Mouse (Mus musculus) limb, embryonic 14.5 days (tissue): Measurements from ENCODE around the gene Snap25. TPM values are rescaled to one million over a fixed set of nuclear protein-coding genes. Genes with fewer than 3 reads are reported as not detected.

Source experiments
- ATAC-seq: fragments of 200-750 bp; cut with Nextera tagmentation; 2 replicates; pipeline ENCODE4 v1.8.0; 2017; ENCODE audit warnings: low read depth, moderate number of reproducible peaks, moderate TSS enrichment; ENCODE audit not compliant: low FRiP score
- DNase-seq: peaks from one replicate; pipeline ENCODE4 v3.0.0-alpha.2; 2015; ENCODE audit warnings: low spot score
- H3K27ac ChIP-seq: fragments of 300-500 bp; sonication (generic); replicated peaks from 2 replicates; pipeline ENCODE4 v1.5.1; 2014; ENCODE audit warnings: low read depth, mild to moderate bottlenecking, low read length, moderate library complexity, mixed read lengths
- H3K27me3 ChIP-seq: fragments of 300-500 bp; sonication (generic); 2 replicates; pipeline ENCODE4 v1.6.1; 2014; ENCODE audit warnings: low read length, mixed read lengths; ENCODE audit not compliant: control insufficient read depth, insufficient read depth
- H3K36me3 ChIP-seq: fragments of 300-500 bp; sonication (generic); 2 replicates; pipeline ENCODE4 v1.6.1; 2014; ENCODE audit warnings: mild to moderate bottlenecking, low read length, moderate library complexity, mixed read lengths; ENCODE audit not compliant: control insufficient read depth, insufficient read depth
- H3K4me1 ChIP-seq: fragments of 300-500 bp; sonication (generic); 2 replicates; pipeline ENCODE4 v1.6.1; 2014; ENCODE audit warnings: antibody characterized with exemption, low read length, mixed read lengths; ENCODE audit not compliant: control insufficient read depth, insufficient read depth
- H3K4me2 ChIP-seq: fragments of 300-500 bp; sonication (generic); replicated peaks from 2 replicates; pipeline ENCODE4 v1.6.1; 2014; ENCODE audit warnings: low read depth, mild to moderate bottlenecking, low read length, moderate library complexity; ENCODE audit not compliant: severe bottlenecking
- H3K4me3 ChIP-seq: fragments of 300-500 bp; sonication (generic); replicated peaks from 2 replicates; pipeline ENCODE4 v1.5.1; 2014; ENCODE audit warnings: low read length
- H3K9ac ChIP-seq: fragments of 300-500 bp; sonication (generic); 2 replicates; pipeline ENCODE4 v1.6.1; 2014; ENCODE audit warnings: mild to moderate bottlenecking, low read depth, low read length, moderate library complexity; ENCODE audit not compliant: severe bottlenecking
- H3K9me3 ChIP-seq: fragments of 300-500 bp; sonication (generic); 2 replicates; pipeline ENCODE4 v1.6.1; 2016; ENCODE audit warnings: low read length; ENCODE audit not compliant: control insufficient read depth
- POLR2A ChIP-seq: fragments of 200-500 bp; IDR thresholded peaks from 2 replicates; pipeline ENCODE4 v1.8.0; 2012; ENCODE audit warnings: inconsistent platforms, mild to moderate bottlenecking, moderate library complexity, borderline replicate concordance; ENCODE audit not compliant: insufficient read depth, insufficient read length; ENCODE audit errors: extremely low read depth
- WGBS: fragments of 180-500 bp; shearing (Covaris S2); extraction: QIAGEN DNeasy Blood & Tissue Kit; methylation state at CpG from one replicate; pipeline ENCODE4 v1.1.7; 2014; 5-methylcytosine and 5-hydroxymethylcytosine counted together
- polyA plus RNA-seq, 2 experiments: library from polyadenylated mRNA; depleted of rRNA in 1 of 2; stranded (reverse) in 1 of 2; unstranded in 1 of 2; fragments of >200 nt; fragmentation: Nextera tagmentation in 1 of 2; extraction: Ambion mirVana in 1 of 2; gene quantifications; 2 replicates each; pipeline versions ENCODE4 v1.2.1 to v1.2.3; 2012 to 2014

Snap25 gene
- polyA plus RNA-seq, 2 experiments, result 0.22 to 1.9 TPM

GRCm38 (mm10) chr2:136807992-136808726, 94.9 kb downstream of the Snap25 start:
- H3K9me3 ChIP-seq, result no peaks in the 10 kb centered on the region
- no peak for TF ChIP-seq POLR2A
- H3K36me3 ChIP-seq, result no peaks in the 10 kb centered on the region
- 0 out of 2 replicates have a peak, but pooled peaks have one; percentile 50 for ATAC-seq
- peak; percentile 77 for DNase-seq
- 0 out of 2 replicates have a peak overlapping the region, but pooled peaks have one; percentile 33 for H3K27ac ChIP-seq
- WGBS, result 41% methylated on average over 8 of the region's 8 CpGs
- no peak overlapping the region for H3K9ac ChIP-seq
- H3K4me1 ChIP-seq, result peaks cover 7% of the 10 kb centered on the region; the same call in 1 of the 2 replicates
- no peaks in the 10 kb centered on the region for H3K27me3 ChIP-seq
- peak overlapping the region; percentile 10; the same call in 1 of the 2 replicates for H3K4me2 ChIP-seq
- no peak overlapping the region for H3K4me3 ChIP-seq

GRCm38 (mm10) chr2:136811331-136811730, 98.1 kb downstream of the Snap25 start:
- Histone ChIP-seq H3K9me3 (no peaks in the 10 kb centered on the region), H3K4me2 (no peak overlapping the region), H3K36me3 (no peaks in the 10 kb centered on the region), H3K27ac (no peak overlapping the region), H3K9ac (no peak overlapping the region), H3K27me3 (no peaks in the 10 kb centered on the region), H3K4me1 (peaks cover 7% of the 10 kb centered on the region; the same call in 1 of the 2 replicates), H3K4me3 (no peak overlapping the region)
- no peak for DNase-seq
- no peak for ATAC-seq
- TF ChIP-seq POLR2A, result no peak
- WGBS, result 91% methylated on average over 1 of the region's 1 CpGs

- no peaks in the 10 kb centered on the region for H3K27me3 ChIP-seq
- no peak for TF ChIP-seq POLR2A
- H3K4me1 ChIP-seq, result no peaks in the 10 kb centered on the region
- no peaks in the 10 kb centered on the region for H3K9me3 ChIP-seq
- no peak overlapping the region for H3K9ac ChIP-seq
- H3K4me2 ChIP-seq, result no peak overlapping the region
- DNase-seq (no peak), ATAC-seq (no peak)
- H3K36me3 ChIP-seq, result no peaks in the 10 kb centered on the region
- H3K27ac ChIP-seq, result no peak overlapping the region
- H3K4me3 ChIP-seq, result no peak overlapping the region
- 79% methylated on average over 9 of the region's 9 CpGs for WGBS
These were observed 103.6 kb downstream of the Snap25 start for GRCm38 (mm10) chr2:136816717-136817400.

- Histone ChIP-seq H3K27ac (no peak overlapping the region), H3K36me3 (no peaks in the 10 kb centered on the region), H3K9ac (no peak overlapping the region), H3K4me2 (no peak overlapping the region), H3K4me3 (no peak overlapping the region), H3K4me1 (no peaks in the 10 kb centered on the region), H3K27me3 (no peaks in the 10 kb centered on the region), H3K9me3 (no peaks in the 10 kb centered on the region)
- ATAC-seq (no peak), DNase-seq (no peak)
- no peak for TF ChIP-seq POLR2A
- 52% methylated on average over 5 of the region's 5 CpGs for WGBS
These were observed 110.8 kb downstream of the Snap25 start for GRCm38 (mm10) chr2:136823751-136824716.

GRCm38 (mm10) chr2:136827612-136828011, 114.4 kb downstream of the Snap25 start:
- no peak for TF ChIP-seq POLR2A
- no peak for ATAC-seq
- Histone ChIP-seq H3K9ac (no peak overlapping the region), H3K9me3 (no peaks in the 10 kb centered on the region), H3K36me3 (no peaks in the 10 kb centered on the region), H3K4me1 (no peaks in the 10 kb centered on the region), H3K27ac (no peak overlapping the region), H3K4me2 (no peak overlapping the region), H3K4me3 (no peak overlapping the region), H3K27me3 (no peaks in the 10 kb centered on the region)
- 75% methylated on average over 4 of the region's 4 CpGs for WGBS
- DNase-seq, result no peak

Other genes with a start within 250 kb of the Snap25 start
- 0.18 and 0.25 TPM in 2 replicates for gene Ankef1, start 211.5 kb upstream of the Snap25 start, polyA plus RNA-seq (2012; rRNA removed)
- gene Ankef1, start 211.5 kb upstream of the Snap25 start, polyA plus RNA-seq (2014; fragmentation: Nextera tagmentation; extraction: Ambion mirVana), result 0.29 and 0.91 TPM in 2 replicates
- not detected in 2 replicates for gene AL731706.2, start 172.2 kb downstream of the Snap25 start, polyA plus RNA-seq (2012; rRNA removed)
- gene AL731706.2, start 172.2 kb downstream of the Snap25 start, polyA plus RNA-seq (2014; fragmentation: Nextera tagmentation; extraction: Ambion mirVana), result 46.1 and 52.3 TPM in 2 replicates
- 3.0 and 3.4 TPM in 2 replicates for gene Slx4ip, start 177.8 kb downstream of the Snap25 start, polyA plus RNA-seq (2012; rRNA removed)
- 5.3 and 6.6 TPM in 2 replicates for gene Slx4ip, start 177.8 kb downstream of the Snap25 start, polyA plus RNA-seq (2014; fragmentation: Nextera tagmentation; extraction: Ambion mirVana)
- gene AL731706.1, start 177.9 kb downstream of the Snap25 start, polyA plus RNA-seq (2012; rRNA removed), result 14.4 and 17.4 TPM in 2 replicates
- 33.3 and 37.8 TPM in 2 replicates for gene AL731706.1, start 177.9 kb downstream of the Snap25 start, polyA plus RNA-seq (2014; fragmentation: Nextera tagmentation; extraction: Ambion mirVana)
- 9.9 and 10.7 TPM in 2 replicates for gene Mkks, start 177.9 kb downstream of the Snap25 start, polyA plus RNA-seq (2012; rRNA removed)
- 12.6 and 12.7 TPM in 2 replicates for gene Mkks, start 177.9 kb downstream of the Snap25 start, polyA plus RNA-seq (2014; fragmentation: Nextera tagmentation; extraction: Ambion mirVana)